Mouse (Mus musculus): ENCODE results near the gene Cct8. TPM values are rescaled to one million over a fixed set of nuclear protein-coding genes. Genes with fewer than 3 reads are reported as not detected.
"Not testable (repeated sequence)": the region's sequence is repeated elsewhere in the genome, so short reads cannot be mapped to it uniquely, and the experiment has no call there.

Gene Cct8
- polyA plus RNA-seq, 1 experiment from 2014 or later: 414 TPM

- no peak for ATAC-seq (ENCODE audit: low FRiP score)
- peaks cover 16% of the 10 kb centered on the region for H3K4me1 ChIP-seq (replicated peaks; ENCODE audit: control insufficient read depth, insufficient read depth, low read length)
- H3K27ac ChIP-seq: no peak overlapping the region
- peak overlapping the region; percentile 66; the same call in 1 of the 2 replicates for H3K9ac ChIP-seq
- no peaks in the 10 kb centered on the region for H3K27me3 ChIP-seq (ENCODE audit: control insufficient read depth, insufficient read depth, low read length)
- no peaks in the 10 kb centered on the region for H3K9me3 ChIP-seq (ENCODE audit: control insufficient read depth, low read length)
- peak overlapping the region; percentile 86; the same call in 1 of the 2 replicates for H3K4me3 ChIP-seq (replicated peaks; ENCODE audit: low read length)
- peaks cover 25% of the 10 kb centered on the region for H3K36me3 ChIP-seq (replicated peaks; ENCODE audit: control insufficient read depth, insufficient read depth)
- DNase-seq (ENCODE audit: low spot score): no peak
- H3K4me2 ChIP-seq (replicated peaks): peak overlapping the region; percentile 54
- 90% methylated on average over 2 of the region's 2 CpGs for WGBS
Observed at GRCm38 (mm10) chr16:87496728-87497127, 1.1 kb upstream of the Cct8 start.

- peak overlapping the region; percentile 83 for H3K4me2 ChIP-seq (replicated peaks)
- H3K9me3 ChIP-seq (ENCODE audit: control insufficient read depth, low read length): no peaks in the 10 kb centered on the region
- H3K4me3 ChIP-seq (replicated peaks; ENCODE audit: low read length): peak overlapping the region; percentile 86
- H3K9ac ChIP-seq: peak overlapping the region; percentile 93
- DNase-seq (ENCODE audit: low spot score) (no peak), ATAC-seq (ENCODE audit: low FRiP score) (no peak)
- peaks cover 16% of the 10 kb centered on the region for H3K4me1 ChIP-seq (replicated peaks; ENCODE audit: control insufficient read depth, insufficient read depth, low read length)
- no peaks in the 10 kb centered on the region for H3K27me3 ChIP-seq (ENCODE audit: control insufficient read depth, insufficient read depth, low read length)
- peak overlapping the region; percentile 86 for H3K27ac ChIP-seq
- peaks cover 42% of the 10 kb centered on the region for H3K36me3 ChIP-seq (replicated peaks; ENCODE audit: control insufficient read depth, insufficient read depth)
- WGBS: under 1% methylated on average over 39 of the region's 39 CpGs
Observed at GRCm38 (mm10) chr16:87494955-87495655, 568 bp downstream of the Cct8 start.

GRCm38 (mm10) chr16:87492191-87492792 is 3.4 kb downstream of the Cct8 start:
- Histone ChIP-seq H3K36me3 (replicated peaks; ENCODE audit: control insufficient read depth, insufficient read depth) (peaks cover 70% of the 10 kb centered on the region), H3K4me1 (replicated peaks; ENCODE audit: control insufficient read depth, insufficient read depth, low read length) (peaks cover 16% of the 10 kb centered on the region)
- 93% methylated on average over 12 of the region's 12 CpGs for WGBS
- DNase-seq (ENCODE audit: low spot score); H3K9ac ChIP-seq; H3K27ac ChIP-seq; H3K9me3 ChIP-seq (ENCODE audit: control insufficient read depth, low read length); ATAC-seq (ENCODE audit: low FRiP score); H3K27me3 ChIP-seq (ENCODE audit: control insufficient read depth, insufficient read depth, low read length); H3K4me2 ChIP-seq (replicated peaks); H3K4me3 ChIP-seq (replicated peaks; ENCODE audit: low read length): not testable (repeated sequence)

GRCm38 (mm10) chr16:87488605-87489004 is 7.1 kb downstream of the Cct8 start:
- no peak for ATAC-seq (ENCODE audit: low FRiP score)

GRCm38 (mm10) chr16:87486739-87487138 is 8.9 kb downstream of the Cct8 start:
- no peak overlapping the region for H3K4me3 ChIP-seq (replicated peaks; ENCODE audit: low read length)
- no peak for ATAC-seq (ENCODE audit: low FRiP score)

More at GRCm38 (mm10) chr16:87488605-87489004, 7.1 kb downstream of the Cct8 start:
- Histone ChIP-seq H3K4me1 (replicated peaks; ENCODE audit: control insufficient read depth, insufficient read depth, low read length) (no peaks in the 10 kb centered on the region), H3K27ac (no peak overlapping the region), H3K9ac (no peak overlapping the region), H3K9me3 (ENCODE audit: control insufficient read depth, low read length) (no peaks in the 10 kb centered on the region), H3K4me3 (replicated peaks; ENCODE audit: low read length) (no peak overlapping the region), H3K36me3 (replicated peaks; ENCODE audit: control insufficient read depth, insufficient read depth) (peaks cover 98% of the 10 kb centered on the region), H3K27me3 (ENCODE audit: control insufficient read depth, insufficient read depth, low read length) (no peaks in the 10 kb centered on the region), H3K4me2 (replicated peaks) (no peak overlapping the region)
- WGBS: 84% methylated on average over 2 of the region's 2 CpGs
- no peak for DNase-seq (ENCODE audit: low spot score)

GRCm38 (mm10) chr16:87484367-87484766 is 11.3 kb downstream of the Cct8 start:
- Histone ChIP-seq H3K27ac (no peak overlapping the region), H3K36me3 (replicated peaks; ENCODE audit: control insufficient read depth, insufficient read depth) (peaks cover 92% of the 10 kb centered on the region), H3K4me3 (replicated peaks; ENCODE audit: low read length) (no peak overlapping the region), H3K9me3 (ENCODE audit: control insufficient read depth, low read length) (no peaks in the 10 kb centered on the region), H3K9ac (no peak overlapping the region), H3K4me1 (replicated peaks; ENCODE audit: control insufficient read depth, insufficient read depth, low read length) (no peaks in the 10 kb centered on the region), H3K4me2 (replicated peaks) (no peak overlapping the region), H3K27me3 (ENCODE audit: control insufficient read depth, insufficient read depth, low read length) (no peaks in the 10 kb centered on the region)
- DNase-seq (ENCODE audit: low spot score) (no peak), ATAC-seq (ENCODE audit: low FRiP score) (no peak)
- 96% methylated on average over 5 of the region's 5 CpGs for WGBS

More at GRCm38 (mm10) chr16:87486739-87487138, 8.9 kb downstream of the Cct8 start:
- 97% methylated on average over 5 of the region's 5 CpGs for WGBS
- H3K36me3 ChIP-seq (replicated peaks; ENCODE audit: control insufficient read depth, insufficient read depth): peaks cover 97% of the 10 kb centered on the region
- H3K27me3 ChIP-seq (ENCODE audit: control insufficient read depth, insufficient read depth, low read length): no peaks in the 10 kb centered on the region
- no peaks in the 10 kb centered on the region for H3K4me1 ChIP-seq (replicated peaks; ENCODE audit: control insufficient read depth, insufficient read depth, low read length)
- H3K9me3 ChIP-seq (ENCODE audit: control insufficient read depth, low read length): no peaks in the 10 kb centered on the region
- no peak overlapping the region for H3K27ac ChIP-seq
- DNase-seq (ENCODE audit: low spot score): no peak
- no peak overlapping the region for H3K4me2 ChIP-seq (replicated peaks)
- H3K9ac ChIP-seq: no peak overlapping the region

- Histone ChIP-seq H3K36me3 (replicated peaks; ENCODE audit: control insufficient read depth, insufficient read depth) (peaks cover 92% of the 10 kb centered on the region), H3K27me3 (ENCODE audit: control insufficient read depth, insufficient read depth, low read length) (no peaks in the 10 kb centered on the region), H3K27ac (no peak overlapping the region), H3K9me3 (ENCODE audit: control insufficient read depth, low read length) (no peaks in the 10 kb centered on the region), H3K4me1 (replicated peaks; ENCODE audit: control insufficient read depth, insufficient read depth, low read length) (no peaks in the 10 kb centered on the region), H3K4me3 (replicated peaks; ENCODE audit: low read length) (no peak overlapping the region), H3K4me2 (replicated peaks) (no peak overlapping the region), H3K9ac (no peak overlapping the region)
- DNase-seq (ENCODE audit: low spot score): no peak
- WGBS: 92% methylated on average over 4 of the region's 4 CpGs
- ATAC-seq (ENCODE audit: low FRiP score): no peak
Observed at GRCm38 (mm10) chr16:87470579-87470978, 25.1 kb downstream of the Cct8 start.

GRCm38 (mm10) chr16:87458752-87459151 is 36.9 kb downstream of the Cct8 start:
- DNase-seq (ENCODE audit: low spot score): no peak
- no peak overlapping the region for H3K27ac ChIP-seq
- over 99% methylated on average over 3 of the region's 3 CpGs for WGBS
- H3K9ac ChIP-seq: no peak overlapping the region
- peaks cover 23% of the 10 kb centered on the region for H3K4me1 ChIP-seq (replicated peaks; ENCODE audit: control insufficient read depth, insufficient read depth, low read length)
- no peak overlapping the region for H3K4me3 ChIP-seq (replicated peaks; ENCODE audit: low read length)
- no peaks in the 10 kb centered on the region for H3K27me3 ChIP-seq (ENCODE audit: control insufficient read depth, insufficient read depth, low read length)
- H3K36me3 ChIP-seq (replicated peaks; ENCODE audit: control insufficient read depth, insufficient read depth): peaks cover 47% of the 10 kb centered on the region
- no peaks in the 10 kb centered on the region for H3K9me3 ChIP-seq (ENCODE audit: control insufficient read depth, low read length)
- no peak overlapping the region for H3K4me2 ChIP-seq (replicated peaks)
- no peak for ATAC-seq (ENCODE audit: low FRiP score)

- Histone ChIP-seq H3K4me2 (replicated peaks) (peak overlapping the region; percentile 96), H3K36me3 (replicated peaks; ENCODE audit: control insufficient read depth, insufficient read depth) (peaks cover 16% of the 10 kb centered on the region), H3K9me3 (ENCODE audit: control insufficient read depth, low read length) (no peaks in the 10 kb centered on the region), H3K4me1 (replicated peaks; ENCODE audit: control insufficient read depth, insufficient read depth, low read length) (peaks cover 23% of the 10 kb centered on the region), H3K27ac (peak overlapping the region; percentile 32), H3K27me3 (ENCODE audit: control insufficient read depth, insufficient read depth, low read length) (no peaks in the 10 kb centered on the region), H3K4me3 (replicated peaks; ENCODE audit: low read length) (peak overlapping the region; percentile 52), H3K9ac (peak overlapping the region; percentile 86)
- no peak; the same call in none of the 2 replicates for ATAC-seq (ENCODE audit: low FRiP score)
- DNase-seq (ENCODE audit: low spot score): no peak
- WGBS: under 1% methylated on average over 38 of the region's 38 CpGs
Observed at GRCm38 (mm10) chr16:87455180-87455611, 40.5 kb downstream of the Cct8 start.
